Mouse (Mus musculus): Measurements from ENCODE around the gene Pih1d1. TPM values are rescaled to one million over a fixed set of nuclear protein-coding genes. Genes with fewer than 3 reads are reported as not detected.

Pih1d1 gene
- polyA plus RNA-seq, 1 experiment from 2014 or later = 37.6 TPM

- DNase-seq (no peak), ATAC-seq (no peak)
- no peak for TF ChIP-seq EP300 (IDR thresholded peaks at IDR 0.05; ENCODE audit: low read depth)
- no peak for TF ChIP-seq CTCF (IDR thresholded peaks at IDR 0.05; ENCODE audit: low read depth)
- Histone ChIP-seq H3K4me1 (ENCODE audit: insufficient read depth) (peaks cover 15% of the 10 kb centered on the region), H3K36me3 (replicated peaks; ENCODE audit: insufficient read depth, low read length) (peaks cover under 1% of the 10 kb centered on the region; the same call in 1 of the 2 replicates), H3K27me3 (ENCODE audit: insufficient read depth, low read length) (peaks cover 59% of the 10 kb centered on the region), H3K9me3 (ENCODE audit: low read length) (no peaks in the 10 kb centered on the region), H3K27ac (ENCODE audit: low read depth) (no peak overlapping the region), H3K9ac (replicated peaks) (no peak overlapping the region), H3K4me3 (ENCODE audit: low read depth, low read length) (no peak overlapping the region), H3K4me2 (ENCODE audit: low read depth, low read length) (no peak overlapping the region)
- 69% methylated on average over 9 of the region's 9 CpGs for WGBS (ENCODE audit: insufficient replicate concordance)
Measured at GRCm38 (mm10) chr7:45162996-45163615, 9.0 kb downstream of the Pih1d1 start.

DNA sequence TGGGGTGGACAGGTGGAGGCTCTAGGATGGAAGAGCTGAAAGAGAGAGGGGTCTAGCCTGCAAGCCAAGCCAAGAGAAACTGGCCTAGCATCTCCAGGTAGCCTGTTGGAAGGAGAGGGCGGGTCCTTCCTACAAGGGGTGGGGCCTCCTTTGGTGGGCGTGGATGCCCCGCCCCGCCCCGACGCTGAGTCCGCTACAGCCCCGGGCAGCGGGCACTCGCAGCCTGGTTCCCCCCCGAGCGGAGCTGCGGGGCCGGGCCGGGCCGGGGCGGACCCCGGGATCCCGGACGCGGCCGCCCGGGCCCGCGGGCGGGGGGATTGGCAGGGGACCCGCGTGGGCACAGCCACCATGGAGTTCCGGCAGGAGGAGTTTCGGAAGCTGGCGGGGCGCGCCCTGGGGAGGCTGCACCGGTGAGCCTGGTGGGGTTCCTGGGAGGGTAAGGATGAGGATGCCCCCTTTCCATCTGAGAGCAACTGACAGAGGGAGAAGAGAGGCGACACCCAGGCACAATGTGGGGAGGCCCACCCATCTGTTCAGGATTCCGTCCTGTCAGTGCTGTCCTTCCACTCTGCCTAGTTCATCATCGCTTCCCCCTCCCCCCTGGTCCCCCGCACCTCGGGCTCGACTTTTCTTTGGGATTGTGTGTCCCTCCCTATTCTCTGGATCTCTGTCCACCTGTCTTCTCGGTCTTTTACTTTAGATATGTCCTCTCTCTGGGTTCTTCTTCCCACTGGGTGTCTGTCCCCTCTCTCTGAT lies 9.8 kb downstream of the Pih1d1 start, which contains the start of gene Slc17a7:
Gene Slc17a7, plus strand, starts transcription at position 215 of the 756 bp plus-strand sequence.
- TF ChIP-seq EP300 (IDR thresholded peaks at IDR 0.05; ENCODE audit: low read depth) (no peak), CTCF (IDR thresholded peaks at IDR 0.05; ENCODE audit: low read depth) (no peak)
- H3K9ac ChIP-seq (replicated peaks) = peak within 1 kb of the TSS; percentile 44; the same call in 1 of the 2 replicates
- no peaks in the 10 kb centered on the region; the same call in 1 of the 2 replicates for H3K36me3 ChIP-seq (replicated peaks; ENCODE audit: insufficient read depth, low read length)
- H3K4me3 ChIP-seq (ENCODE audit: low read depth, low read length) = peak within 1 kb of the TSS; percentile 49
- no peak for ATAC-seq
- peaks cover 15% of the 10 kb centered on the region for H3K4me1 ChIP-seq (ENCODE audit: insufficient read depth)
- peaks cover 67% of the 10 kb centered on the region for H3K27me3 ChIP-seq (ENCODE audit: insufficient read depth, low read length)
- H3K9me3 ChIP-seq (ENCODE audit: low read length) = peaks cover 6% of the 10 kb centered on the region
- H3K4me2 ChIP-seq (ENCODE audit: low read depth, low read length) = peak within 1 kb of the TSS; percentile 75
- H3K27ac ChIP-seq (ENCODE audit: low read depth) = no peak within 1 kb of the TSS
- 3% methylated on average over 32 of the region's 41 CpGs for WGBS (ENCODE audit: insufficient replicate concordance)
- peak; percentile 57 for DNase-seq

DNA sequence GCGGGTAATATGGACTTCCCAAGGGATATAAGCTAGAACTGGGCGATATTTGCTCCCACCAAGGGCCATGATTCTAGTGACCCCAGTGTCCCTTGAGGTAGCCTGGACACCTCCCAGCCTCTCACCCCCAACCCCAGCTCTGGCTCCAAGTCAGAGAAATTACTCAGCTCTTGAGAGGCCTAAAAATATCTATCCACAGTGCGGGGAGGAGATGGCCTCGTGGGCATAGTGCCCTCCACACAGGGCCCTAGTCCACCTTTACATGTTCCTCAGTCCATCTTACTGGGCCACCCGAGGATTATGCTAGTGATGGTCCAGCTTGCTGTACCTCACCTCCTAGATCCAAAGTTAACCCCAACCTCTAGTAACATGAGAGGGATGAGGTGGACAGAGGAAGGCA lies 10.7 kb downstream of the Pih1d1 start:
- H3K9ac ChIP-seq (replicated peaks) = no peak overlapping the region
- H3K27ac ChIP-seq (ENCODE audit: low read depth) = no peak overlapping the region
- H3K9me3 ChIP-seq (ENCODE audit: low read length) = peaks cover 15% of the 10 kb centered on the region
- no peaks in the 10 kb centered on the region for H3K36me3 ChIP-seq (replicated peaks; ENCODE audit: insufficient read depth, low read length)
- TF ChIP-seq CTCF (IDR thresholded peaks at IDR 0.05; ENCODE audit: low read depth) (no peak), EP300 (IDR thresholded peaks at IDR 0.05; ENCODE audit: low read depth) (no peak)
- H3K4me3 ChIP-seq (ENCODE audit: low read depth, low read length) = no peak overlapping the region
- 65% methylated on average over 5 of the region's 5 CpGs for WGBS (ENCODE audit: insufficient replicate concordance)
- H3K27me3 ChIP-seq (ENCODE audit: insufficient read depth, low read length) = peaks cover 76% of the 10 kb centered on the region
- no peak overlapping the region for H3K4me2 ChIP-seq (ENCODE audit: low read depth, low read length)
- ATAC-seq (no peak), DNase-seq (no peak)
- H3K4me1 ChIP-seq (ENCODE audit: insufficient read depth) = peaks cover 15% of the 10 kb centered on the region

- TF ChIP-seq EP300 (IDR thresholded peaks at IDR 0.05; ENCODE audit: low read depth) = no peak
- TF ChIP-seq CTCF (IDR thresholded peaks at IDR 0.05; ENCODE audit: low read depth) = no peak
- H3K4me3 ChIP-seq (ENCODE audit: low read depth, low read length) = no peak overlapping the region
- no peak for ATAC-seq
- no peaks in the 10 kb centered on the region for H3K36me3 ChIP-seq (replicated peaks; ENCODE audit: insufficient read depth, low read length)
- peaks cover 76% of the 10 kb centered on the region for H3K27me3 ChIP-seq (ENCODE audit: insufficient read depth, low read length)
- 50% methylated on average over 11 of the region's 11 CpGs for WGBS (ENCODE audit: insufficient replicate concordance)
- no peak overlapping the region for H3K27ac ChIP-seq (ENCODE audit: low read depth)
- peaks cover 21% of the 10 kb centered on the region for H3K9me3 ChIP-seq (ENCODE audit: low read length)
- peaks cover 15% of the 10 kb centered on the region for H3K4me1 ChIP-seq (ENCODE audit: insufficient read depth)
- H3K9ac ChIP-seq (replicated peaks) = no peak overlapping the region
- no peak for DNase-seq
- H3K4me2 ChIP-seq (ENCODE audit: low read depth, low read length) = no peak overlapping the region
Measured at GRCm38 (mm10) chr7:45165701-45166100, 11.6 kb downstream of the Pih1d1 start.

DNA sequence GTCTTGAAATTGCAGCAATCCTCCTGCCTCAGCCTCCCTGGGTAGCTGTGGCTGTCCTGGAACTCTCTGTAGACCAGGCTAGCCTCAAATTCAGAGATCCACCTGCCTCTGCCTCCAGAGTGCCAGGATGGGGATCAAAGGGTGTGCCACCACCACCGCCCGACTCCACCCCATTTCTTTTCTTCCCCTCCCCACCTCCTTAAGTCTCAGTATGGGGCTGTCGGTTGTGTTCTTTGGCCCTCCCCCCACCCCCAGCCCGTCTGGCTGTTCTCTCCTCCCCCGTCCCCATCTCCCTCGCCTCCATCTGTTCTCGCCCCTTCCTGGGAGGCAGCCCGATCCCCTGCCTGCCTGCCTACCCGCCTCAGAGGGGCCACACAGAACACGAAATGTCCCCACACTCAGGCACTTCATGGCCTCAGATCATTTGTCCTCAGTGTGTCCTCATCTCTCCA lies 12.9 kb downstream of the Pih1d1 start:
- WGBS (ENCODE audit: insufficient replicate concordance) = 28% methylated on average over 9 of the region's 10 CpGs
- DNase-seq = no peak
- Histone ChIP-seq H3K36me3 (replicated peaks; ENCODE audit: insufficient read depth, low read length) (no peaks in the 10 kb centered on the region), H3K4me2 (ENCODE audit: low read depth, low read length) (no peak overlapping the region), H3K9me3 (ENCODE audit: low read length) (peaks cover 21% of the 10 kb centered on the region), H3K9ac (replicated peaks) (no peak overlapping the region), H3K27me3 (ENCODE audit: insufficient read depth, low read length) (peaks cover 80% of the 10 kb centered on the region), H3K4me1 (ENCODE audit: insufficient read depth) (peaks cover 12% of the 10 kb centered on the region), H3K27ac (ENCODE audit: low read depth) (no peak overlapping the region), H3K4me3 (ENCODE audit: low read depth, low read length) (no peak overlapping the region)
- no peak for TF ChIP-seq CTCF (IDR thresholded peaks at IDR 0.05; ENCODE audit: low read depth)
- TF ChIP-seq EP300 (IDR thresholded peaks at IDR 0.05; ENCODE audit: low read depth) = no peak
- no peak for ATAC-seq

DNA sequence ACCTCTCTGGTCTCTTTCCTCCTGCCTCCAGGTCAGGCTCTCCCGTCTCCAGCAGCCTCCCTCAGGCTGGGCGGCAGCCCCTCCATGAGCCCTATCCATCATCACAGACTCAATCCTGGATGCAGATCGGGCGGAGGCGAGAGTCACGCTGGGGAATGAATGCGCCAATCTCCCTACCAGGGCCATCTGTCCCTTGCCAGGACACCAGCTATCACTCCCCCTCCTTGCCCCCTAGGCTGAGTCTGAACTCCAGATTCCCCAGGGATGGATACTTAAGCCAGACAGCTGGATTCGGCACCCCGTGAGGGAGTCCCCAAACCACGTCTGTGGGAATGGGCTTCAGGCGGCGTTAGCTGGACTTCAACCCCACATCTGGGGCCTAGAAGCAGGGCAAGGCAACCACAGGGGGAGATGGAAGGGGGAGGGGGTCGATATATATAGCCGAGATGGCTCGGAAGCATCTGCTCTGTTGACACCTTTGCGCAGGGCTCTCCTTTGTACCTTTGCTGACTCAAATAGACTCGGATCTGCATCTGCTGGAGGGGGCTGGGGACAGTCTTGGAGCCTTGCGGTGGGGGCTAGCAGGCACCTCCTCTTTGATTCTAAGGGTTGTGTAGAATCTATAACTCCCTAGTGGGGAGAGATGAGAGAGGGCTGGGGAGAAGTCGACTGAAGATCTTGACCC lies 13.8 kb downstream of the Pih1d1 start:
- H3K9me3 ChIP-seq (ENCODE audit: low read length) = peaks cover 22% of the 10 kb centered on the region
- no peak for TF ChIP-seq EP300 (IDR thresholded peaks at IDR 0.05; ENCODE audit: low read depth)
- no peak for TF ChIP-seq CTCF (IDR thresholded peaks at IDR 0.05; ENCODE audit: low read depth)
- H3K9ac ChIP-seq (replicated peaks) = no peak overlapping the region
- peaks cover 76% of the 10 kb centered on the region for H3K27me3 ChIP-seq (ENCODE audit: insufficient read depth, low read length)
- H3K4me1 ChIP-seq (ENCODE audit: insufficient read depth) = peaks cover 7% of the 10 kb centered on the region
- no peak overlapping the region for H3K4me3 ChIP-seq (ENCODE audit: low read depth, low read length)
- no peaks in the 10 kb centered on the region for H3K36me3 ChIP-seq (replicated peaks; ENCODE audit: insufficient read depth, low read length)
- no peak overlapping the region for H3K4me2 ChIP-seq (ENCODE audit: low read depth, low read length)
- H3K27ac ChIP-seq (ENCODE audit: low read depth) = no peak overlapping the region
- no peak for DNase-seq
- no peak for ATAC-seq
- 4% methylated on average over 19 of the region's 19 CpGs for WGBS (ENCODE audit: insufficient replicate concordance)
